ENCODE assay signal across 8 mouse cellular contexts in genomic region chr2:14603784-14604781, GRCm38 (mm10). TPM values are rescaled to one million over a fixed set of nuclear protein-coding genes. Genes with fewer than 3 reads are reported as not detected.
DNase-seq lines count a peak whose midpoint lies in the region; ATAC-seq and TF ChIP-seq lines count a peak whose summit lies in the region.

No protein-coding gene starts in this region.

- peak in 1 of 2 experiments; percentile 32; a peak in 2 of 4 replicates for TF ChIP-seq CTCF in CH12.LX (conservative IDR thresholded peaks at IDR 0.05 in 1 of 2, IDR thresholded peaks at IDR 0.05 in 1 of 2; ENCODE audit: low read depth in 2 of 2, low read length in 2 of 2)
- peak; percentile 47 for TF ChIP-seq CTCF in forebrain, postnatal 0 days (IDR thresholded peaks at IDR 0.05; ENCODE audit: low read depth)

- no peak for TF ChIP-seq POLR2A in CH12.LX (IDR thresholded peaks at IDR 0.05; ENCODE audit: low read depth, low read length)

- H3K36me3 ChIP-seq in CH12.LX (replicated peaks in 1 of 2; ENCODE audit: control insufficient read depth in 1 of 2, insufficient read depth in 1 of 2, low read length in 1 of 2): no peaks in the 10 kb centered on the region
- H3K36me3 ChIP-seq in forebrain, postnatal 0 days (ENCODE audit: insufficient read depth): no peaks in the 10 kb centered on the region
- no peaks in the 10 kb centered on the region for H3K36me3 ChIP-seq in lung, embryonic 15.5 days

- dilution Hi-C loops in CH12.LX (cut with MboI; ENCODE audit: extremely low pct_ligation_motif_present, extremely low pct_unique_long_range_greater_than_20kb, low sequenced_read_pairs): no loop called here

- no peak overlapping the region for H3K27ac ChIP-seq in CH12.LX (ENCODE audit: insufficient read depth, low read depth)
- peak overlapping the region; percentile 45 for H3K27ac ChIP-seq in forebrain, postnatal 0 days (ENCODE audit: low read depth, low read length)
- peak overlapping the region; percentile 90 for H3K27ac ChIP-seq in lung, embryonic 15.5 days

- H3K4me3 ChIP-seq in CH12.LX (replicated peaks in 1 of 3; ENCODE audit: low read depth in 2 of 3, low read length in 2 of 3, poor library complexity in 1 of 3): peak overlapping the region in 2 of 3 experiments; percentile 40 to 58
- peak overlapping the region; percentile 68 for H3K4me3 ChIP-seq in forebrain, postnatal 0 days (ENCODE audit: low read depth, low read length)
- H3K4me3 ChIP-seq in lung, embryonic 15.5 days: peak overlapping the region; percentile 64

- H3K27me3 ChIP-seq in CH12.LX (replicated peaks): peaks cover 2% of the 10 kb centered on the region
- H3K27me3 ChIP-seq in forebrain, postnatal 0 days (ENCODE audit: insufficient read depth, low read length): no peaks in the 10 kb centered on the region
- no peaks in the 10 kb centered on the region for H3K27me3 ChIP-seq in lung, embryonic 15.5 days

- in situ Hi-C loops in CH12.LX (cut with MboI; ENCODE audit: low pct_ligation_motif_present, low pct_unique_long_range_greater_than_20kb, low sequenced_read_pairs): no loop called here

- H3K9me3 ChIP-seq in CH12.LX (replicated peaks; ENCODE audit: low read length): no peaks in the 10 kb centered on the region
- no peaks in the 10 kb centered on the region for H3K9me3 ChIP-seq in forebrain, postnatal 0 days (ENCODE audit: low read length)
- no peaks in the 10 kb centered on the region for H3K9me3 ChIP-seq in lung, embryonic 15.5 days

- H3K4me2 ChIP-seq in CH12.LX (ENCODE audit: insufficient read depth, low read depth, poor library complexity, severe bottlenecking): peak overlapping the region; percentile 88
- H3K4me2 ChIP-seq in forebrain, postnatal 0 days (ENCODE audit: low read depth): peak overlapping the region; percentile 93
- H3K4me2 ChIP-seq in lung, embryonic 15.5 days: peak overlapping the region; percentile 86

- peaks cover 4 to 14% of the 10 kb centered on the region in 2 experiments; a peak in 2 of 4 replicates for H3K4me1 ChIP-seq in CH12.LX (ENCODE audit: control insufficient read depth in 1 of 2, insufficient read depth in 2 of 2)
- H3K4me1 ChIP-seq in forebrain, postnatal 0 days (ENCODE audit: insufficient read depth): 0 out of 2 replicates have a peak, but pooled peaks cover 6% of the 10 kb centered on the region
- peaks cover 28% of the 10 kb centered on the region for H3K4me1 ChIP-seq in lung, embryonic 15.5 days

- H3K79me2 ChIP-seq in CH12.LX (replicated peaks; ENCODE audit: control insufficient read depth, extremely low read depth, insufficient read depth, poor library complexity, severe bottlenecking): no peaks in the 10 kb centered on the region

- no peak for TF ChIP-seq EP300 in CH12.LX (IDR thresholded peaks at IDR 0.05; ENCODE audit: low read length)

- H3K9ac ChIP-seq in CH12.LX (ENCODE audit: insufficient read depth, low read depth): no peak overlapping the region
- peak overlapping the region; percentile 70 for H3K9ac ChIP-seq in forebrain, postnatal 0 days
- peak overlapping the region; percentile 60 for H3K9ac ChIP-seq in lung, embryonic 15.5 days

- 3% methylated on average over 82 of the region's 83 CpGs for WGBS in forebrain, postnatal 0 days
- 1% methylated on average over 75 of the region's 83 CpGs for WGBS in lung, embryonic 15.5 days

- TF ChIP-seq RAD21 in CH12.LX (IDR thresholded peaks at IDR 0.05; ENCODE audit: low read depth, low read length): peak; percentile 3

- peak; percentile 35 for DNase-seq in CH12.LX (ENCODE audit: extremely low read depth)
- DNase-seq in cerebellum, adult 11-12 months: peak; percentile 8
- peak; percentile 74 for DNase-seq in forebrain, postnatal 0 days
- DNase-seq in heart, postnatal 4 days: peak; percentile 82
- peak; percentile 48 for DNase-seq in layer of hippocampus, adult 9-11 months
- peak; percentile 50 for DNase-seq in ovary, postnatal 10 days (ENCODE audit: low spot score)
- peak; percentile 47 for DNase-seq in thymus, postnatal 25 days

- ATAC-seq in forebrain, postnatal 0 days: peak; percentile 93
- ATAC-seq in lung, embryonic 15.5 days (ENCODE audit: borderline replicate concordance, extremely low read depth, low FRiP score, low TSS enrichment): peak; percentile 92

TF ChIP-seq in CH12.LX, 34 proteins besides CTCF, POLR2A, EP300 and RAD21:
- TF ChIP-seq SIN3A (IDR thresholded peaks at IDR 0.05; ENCODE audit: low read length): no peak
- TF ChIP-seq ZC3H11A (IDR thresholded peaks at IDR 0.05; ENCODE audit: low read depth, low read length): no peak
- no peak for TF ChIP-seq MYC (IDR thresholded peaks at IDR 0.05; ENCODE audit: low read depth, low read length)
- peak; percentile 45; the same call in 1 of the 2 replicates for TF ChIP-seq MAX (IDR thresholded peaks at IDR 0.05; ENCODE audit: low read length)
- no peak for TF ChIP-seq USF2 (conservative IDR thresholded peaks at IDR 0.05; ENCODE audit: low read depth, low read length)

RNA-seq across cellular contexts. Expression of gene Cacnb2, which starts 1.2 kb away (rescaled TPM):
- 0.25 and 0.42 TPM in 2 replicates for total RNA-seq in CH12.LX (2012; rRNA removed)
- total RNA-seq in CH12.LX (2014; rRNA removed): 0.93 and 1.2 TPM in 2 replicates
- polyA plus RNA-seq in CH12.LX (2012; ENCODE audit: insufficient read length, low read depth): 2.0 and 2.8 TPM in 2 replicates
- total RNA-seq in forebrain, postnatal 0 days (2014; rRNA removed): 17.4 and 20.4 TPM in 2 replicates
- polyA plus RNA-seq in forebrain, postnatal 0 days (2015; fragmentation: Nextera tagmentation; extraction: Ambion mirVana): 2.0 and 4.8 TPM in 2 replicates
- 10 to 100 TPM; 84.4 to 86.6 TPM for total RNA-seq in heart, postnatal 4 days (2021)
- 8.0 and 9.3 TPM in 2 replicates for polyA plus RNA-seq in lung, embryonic 15.5 days (2015; fragmentation: Nextera tagmentation; extraction: Ambion mirVana)

Comparison
In these comparisons a context has a peak if more than half of its experiments do, and no peak if none do; other contexts are left out.
1. DNase-seq: peak in every context shown above with its lines; median percentile 82 in heart, postnatal 4 days; 74 in forebrain, postnatal 0 days; 50 in ovary, postnatal 10 days; 48 in layer of hippocampus, adult 9-11 months; 47 in thymus, postnatal 25 days; 35 in CH12.LX; 8 in cerebellum, adult 11-12 months.